Mouse (Mus musculus): Measurements from ENCODE around the gene Gm10447. TPM values are rescaled to one million over a fixed set of nuclear protein-coding genes. Genes with fewer than 3 reads are reported as not detected.
A peak's percentile ranks its signal among the peaks of the same experiment; 100 is the strongest.

The Gm10447 gene
- polyA plus RNA-seq, 1 experiment from 2014 or later, result 0.19 TPM

DNA sequence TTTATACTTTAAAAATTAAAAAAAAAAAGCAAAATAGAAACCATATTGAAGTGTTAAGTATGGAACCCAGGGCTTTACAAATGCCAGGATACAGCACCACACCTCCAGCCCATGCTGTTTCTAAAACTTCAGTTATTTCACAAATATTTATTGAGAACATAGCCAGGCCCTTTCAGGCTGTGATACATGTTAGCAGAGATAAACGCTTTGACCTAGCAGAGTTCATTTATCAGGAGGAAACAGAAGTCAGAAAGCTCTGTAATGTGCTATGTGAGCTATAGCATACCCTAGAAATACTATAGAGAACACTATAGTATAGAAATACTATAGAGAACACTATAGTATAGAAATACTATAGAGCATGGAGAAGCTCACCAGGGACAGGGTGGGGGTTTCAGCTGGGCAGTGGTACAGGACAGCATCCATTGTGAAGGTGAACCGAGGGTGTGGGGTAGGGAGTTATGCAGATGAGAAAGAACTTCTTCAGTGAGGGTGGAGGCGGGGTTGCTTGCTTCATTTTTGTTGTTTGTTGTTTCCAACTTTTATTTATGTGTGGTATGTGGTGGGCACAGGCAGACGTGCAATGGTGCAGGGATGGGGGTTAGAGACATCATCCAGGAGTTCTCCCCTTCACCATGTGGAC lies 24.3 kb upstream of the Gm10447 start:
- Histone ChIP-seq H3K4me3 (ENCODE audit: low read depth, low read length) (no peak overlapping the region), H3K9ac (ENCODE audit: low read depth, low read length) (no peak overlapping the region), H3K4me1 (replicated peaks; ENCODE audit: control insufficient read depth, insufficient read depth, low read length) (peaks cover 9% of the 10 kb centered on the region; the same call in 1 of the 2 replicates), H3K9me3 (ENCODE audit: control insufficient read depth, low read length) (no peaks in the 10 kb centered on the region), H3K36me3 (ENCODE audit: control insufficient read depth, insufficient read depth, low read length) (no peaks in the 10 kb centered on the region), H3K4me2 (replicated peaks; ENCODE audit: low read depth, low read length) (no peak overlapping the region), H3K27me3 (ENCODE audit: control insufficient read depth, insufficient read depth, low read length) (peaks cover 63% of the 10 kb centered on the region), H3K27ac (ENCODE audit: low read depth, low read length) (no peak overlapping the region)
- 74% methylated on average over 4 of the region's 4 CpGs for WGBS
- no peak for DNase-seq (ENCODE audit: low spot score)
- ATAC-seq (ENCODE audit: low FRiP score), result no peak

DNA sequence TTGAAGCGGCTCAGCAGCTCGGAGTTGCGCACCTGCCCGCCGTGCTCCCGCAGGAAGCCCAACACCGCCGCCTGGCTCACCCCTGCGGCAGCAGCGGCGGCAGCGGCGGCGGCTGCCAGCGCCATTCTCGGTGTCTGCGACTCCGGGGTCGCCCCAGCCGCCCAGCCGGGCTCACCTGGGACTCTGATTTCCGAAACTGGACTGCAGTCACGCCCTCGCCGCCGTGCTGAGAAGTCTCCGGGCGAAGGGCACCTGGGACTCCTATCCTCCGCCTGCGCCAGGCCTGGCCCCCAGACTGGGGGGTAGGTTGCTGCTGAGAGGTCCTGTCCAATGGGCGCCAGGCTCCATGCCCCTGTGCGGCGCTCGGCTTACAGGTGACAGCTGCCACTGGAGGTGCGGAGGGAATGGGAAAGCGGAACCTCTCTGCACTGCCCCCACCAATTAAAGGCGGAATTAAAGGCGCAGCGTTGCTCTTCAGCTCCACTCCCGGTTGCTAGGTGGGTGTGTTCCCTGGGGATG lies 22.9 kb upstream of the Gm10447 start, which contains the start of the genes Gm9945 and Sowaha:
Gene Gm9945 (plus strand): TSS at position 384 of the 519 bp plus-strand sequence.
Gene Sowaha (minus strand): TSS at position 492 of the 519 bp plus-strand sequence.
- Histone ChIP-seq H3K4me2 (replicated peaks; ENCODE audit: low read depth, low read length) (peak within 1 kb of the TSS; percentile 55), H3K36me3 (ENCODE audit: control insufficient read depth, insufficient read depth, low read length) (no peaks in the 10 kb centered on the region), H3K27me3 (ENCODE audit: control insufficient read depth, insufficient read depth, low read length) (peaks cover 60% of the 10 kb centered on the region), H3K4me3 (ENCODE audit: low read depth, low read length) (peak within 1 kb of the TSS; percentile 39), H3K4me1 (replicated peaks; ENCODE audit: control insufficient read depth, insufficient read depth, low read length) (peaks cover 11% of the 10 kb centered on the region), H3K9ac (ENCODE audit: low read depth, low read length) (0 out of 2 replicates have a peak within 1 kb of the TSS, but pooled peaks have one; percentile 19), H3K27ac (ENCODE audit: low read depth, low read length) (no peak within 1 kb of the TSS), H3K9me3 (ENCODE audit: control insufficient read depth, low read length) (no peaks in the 10 kb centered on the region)
- no peak for ATAC-seq (ENCODE audit: low FRiP score)
- 3% methylated on average over 40 of the region's 40 CpGs for WGBS
- DNase-seq (ENCODE audit: low spot score), result no peak

DNA sequence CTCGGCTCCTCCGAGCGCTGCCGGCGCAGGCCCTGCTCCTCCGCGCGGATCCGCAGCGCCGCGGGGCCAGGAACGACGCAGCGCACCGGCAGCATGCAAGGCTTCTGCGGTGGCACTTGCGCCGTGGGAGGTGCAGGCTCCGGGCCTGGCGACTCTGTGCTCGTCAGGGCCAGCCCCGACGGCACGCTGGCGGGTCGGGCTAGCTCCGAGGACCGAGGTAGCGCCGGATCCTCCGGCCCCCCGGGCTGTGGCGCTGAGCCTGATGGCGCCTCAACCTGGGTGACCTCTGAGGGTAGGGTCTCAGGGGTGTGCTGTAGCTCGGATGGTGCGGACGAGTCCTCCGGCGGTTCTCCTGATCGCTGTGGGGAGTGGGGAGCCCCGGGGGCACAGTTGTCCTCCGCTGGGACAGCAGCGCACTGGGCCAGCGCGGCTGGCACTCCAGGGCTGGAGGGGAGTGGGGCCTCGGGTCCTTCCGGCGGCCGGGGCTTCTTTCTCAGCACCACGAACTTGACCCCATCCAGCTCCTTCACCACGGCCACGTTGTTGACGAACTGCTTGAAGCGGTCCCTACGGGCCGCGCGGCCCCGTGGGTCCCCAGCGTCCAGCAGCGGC lies 22.4 kb upstream of the Gm10447 start:
- WGBS, result 4% methylated on average over 47 of the region's 62 CpGs

DNA sequence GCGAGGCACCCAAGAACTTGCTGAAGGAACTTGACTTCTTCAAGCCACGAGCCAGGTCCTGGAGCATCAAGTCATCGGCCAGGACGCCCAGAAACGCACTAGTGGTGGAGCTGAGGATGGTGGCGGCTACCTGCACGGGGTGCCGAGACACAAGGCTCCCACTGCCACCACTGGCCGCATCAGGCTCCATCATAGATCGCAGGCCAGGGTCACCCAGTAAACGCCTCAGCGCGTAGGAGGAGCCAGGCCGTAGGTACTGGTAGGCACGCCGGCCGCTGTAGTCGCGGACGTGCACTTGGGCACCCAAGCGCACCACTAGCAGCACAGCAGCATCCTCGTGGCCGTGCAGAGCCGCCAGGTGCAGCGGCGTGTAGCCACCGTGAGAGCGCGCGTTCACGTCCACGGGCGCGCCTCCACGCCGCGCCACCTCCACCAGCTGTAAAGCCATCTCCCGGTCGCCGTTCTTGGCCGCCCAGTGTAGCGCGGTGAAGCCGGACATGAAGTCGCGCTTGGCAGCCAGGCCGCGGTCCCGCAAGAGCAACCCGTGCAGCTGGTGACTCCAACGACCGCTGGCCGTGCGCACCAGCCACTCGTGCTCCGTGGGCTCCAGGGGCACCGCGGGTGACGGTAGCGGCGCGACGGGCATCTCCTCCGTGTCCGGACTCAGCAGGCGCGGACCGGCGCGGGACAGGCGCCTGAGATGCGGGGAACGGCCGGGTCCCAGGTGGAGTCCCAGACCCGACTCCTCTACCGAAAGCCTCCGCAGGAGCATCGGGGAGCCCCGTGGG lies 21.7 kb upstream of the Gm10447 start:
- WGBS, result 5% methylated on average over 79 of the region's 79 CpGs
- ATAC-seq (ENCODE audit: low FRiP score), result no peak

More for the DNA sequence above, 22.4 kb upstream of the Gm10447 start:
- Histone ChIP-seq H3K9ac (ENCODE audit: low read depth, low read length) (0 out of 2 replicates have a peak overlapping the region, but pooled peaks have one; percentile 19), H3K4me1 (replicated peaks; ENCODE audit: control insufficient read depth, insufficient read depth, low read length) (peaks cover 11% of the 10 kb centered on the region), H3K36me3 (ENCODE audit: control insufficient read depth, insufficient read depth, low read length) (no peaks in the 10 kb centered on the region), H3K9me3 (ENCODE audit: control insufficient read depth, low read length) (no peaks in the 10 kb centered on the region), H3K4me3 (ENCODE audit: low read depth, low read length) (peak overlapping the region; percentile 39), H3K27ac (ENCODE audit: low read depth, low read length) (no peak overlapping the region), H3K27me3 (ENCODE audit: control insufficient read depth, insufficient read depth, low read length) (peaks cover 60% of the 10 kb centered on the region), H3K4me2 (replicated peaks; ENCODE audit: low read depth, low read length) (peak overlapping the region; percentile 55)
- DNase-seq (ENCODE audit: low spot score), result peak; percentile 62
- ATAC-seq (ENCODE audit: low FRiP score), result peak; percentile 35; the same call in 1 of the 2 replicates

DNA sequence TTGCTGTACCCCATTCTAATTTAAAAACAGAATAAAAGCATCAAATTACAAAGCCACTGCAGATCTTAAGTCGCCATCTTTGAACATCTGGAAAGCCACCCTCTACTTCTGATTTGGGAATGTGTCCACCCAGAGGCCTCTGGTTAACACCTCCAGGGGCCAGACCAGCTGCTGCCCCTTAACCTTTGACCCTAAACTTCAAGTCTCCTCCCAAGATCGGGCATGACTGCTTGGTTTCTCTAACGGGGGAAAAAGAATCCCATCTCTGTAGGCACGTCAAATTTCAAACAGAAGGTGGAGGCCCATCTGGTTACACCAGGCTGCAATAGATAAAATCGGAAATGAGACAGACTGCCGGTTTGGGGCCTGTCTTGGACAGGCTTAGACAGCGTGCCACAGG lies 20.9 kb upstream of the Gm10447 start:
- peaks cover 57% of the 10 kb centered on the region for H3K27me3 ChIP-seq (ENCODE audit: control insufficient read depth, insufficient read depth, low read length)
- ATAC-seq (ENCODE audit: low FRiP score), result no peak
- no peak overlapping the region for H3K27ac ChIP-seq (ENCODE audit: low read depth, low read length)
- peaks cover 11% of the 10 kb centered on the region for H3K4me1 ChIP-seq (replicated peaks; ENCODE audit: control insufficient read depth, insufficient read depth, low read length)
- no peak overlapping the region for H3K9ac ChIP-seq (ENCODE audit: low read depth, low read length)
- DNase-seq (ENCODE audit: low spot score), result peak; percentile 16
- no peak overlapping the region for H3K4me2 ChIP-seq (replicated peaks; ENCODE audit: low read depth, low read length)
- WGBS, result 32% methylated on average over 7 of the region's 7 CpGs
- no peak overlapping the region for H3K4me3 ChIP-seq (ENCODE audit: low read depth, low read length)
- no peaks in the 10 kb centered on the region for H3K9me3 ChIP-seq (ENCODE audit: control insufficient read depth, low read length)
- H3K36me3 ChIP-seq (ENCODE audit: control insufficient read depth, insufficient read depth, low read length), result no peaks in the 10 kb centered on the region

More for the DNA sequence above, 21.7 kb upstream of the Gm10447 start:
- Histone ChIP-seq H3K4me2 (replicated peaks; ENCODE audit: low read depth, low read length) (peak overlapping the region; percentile 55), H3K9ac (ENCODE audit: low read depth, low read length) (no peak overlapping the region), H3K36me3 (ENCODE audit: control insufficient read depth, insufficient read depth, low read length) (no peaks in the 10 kb centered on the region), H3K9me3 (ENCODE audit: control insufficient read depth, low read length) (no peaks in the 10 kb centered on the region), H3K4me3 (ENCODE audit: low read depth, low read length) (peak overlapping the region; percentile 39), H3K27me3 (ENCODE audit: control insufficient read depth, insufficient read depth, low read length) (peaks cover 61% of the 10 kb centered on the region), H3K27ac (ENCODE audit: low read depth, low read length) (no peak overlapping the region), H3K4me1 (replicated peaks; ENCODE audit: control insufficient read depth, insufficient read depth, low read length) (peaks cover 11% of the 10 kb centered on the region)
- peak; percentile 55 for DNase-seq (ENCODE audit: low spot score)

DNA sequence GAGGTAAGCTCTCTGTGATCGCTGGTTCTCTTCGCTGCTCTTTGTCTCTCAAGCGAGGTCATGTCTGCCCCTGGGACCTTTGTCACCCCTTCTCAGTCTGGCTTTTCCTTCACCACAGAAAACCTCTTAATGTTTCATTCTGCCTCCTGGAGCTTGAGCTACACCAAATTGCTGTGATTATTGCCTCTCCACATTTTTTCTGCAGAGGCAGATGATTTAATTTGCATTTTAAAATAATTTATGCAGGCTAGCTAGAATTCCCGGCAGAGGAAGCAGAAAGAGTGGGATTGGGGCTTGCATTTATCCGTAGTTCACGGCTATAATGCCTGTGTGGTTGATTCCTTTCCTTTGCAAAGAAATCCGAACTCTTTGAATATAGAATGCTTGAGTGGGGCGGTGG lies 18.7 kb upstream of the Gm10447 start:
- ATAC-seq (ENCODE audit: low FRiP score) (no peak), DNase-seq (ENCODE audit: low spot score) (peak; percentile 44)
- WGBS, result 23% methylated on average over 8 of the region's 8 CpGs
- 0 out of 2 replicates have a peak overlapping the region, but pooled peaks have one; percentile 19 for H3K4me2 ChIP-seq (replicated peaks; ENCODE audit: low read depth, low read length)
- H3K4me1 ChIP-seq (replicated peaks; ENCODE audit: control insufficient read depth, insufficient read depth, low read length), result peaks cover 11% of the 10 kb centered on the region
- no peak overlapping the region for H3K9ac ChIP-seq (ENCODE audit: low read depth, low read length)
- no peak overlapping the region for H3K4me3 ChIP-seq (ENCODE audit: low read depth, low read length)
- H3K36me3 ChIP-seq (ENCODE audit: control insufficient read depth, insufficient read depth, low read length), result no peaks in the 10 kb centered on the region
- peaks cover 51% of the 10 kb centered on the region for H3K27me3 ChIP-seq (ENCODE audit: control insufficient read depth, insufficient read depth, low read length)
- H3K27ac ChIP-seq (ENCODE audit: low read depth, low read length), result peak overlapping the region; percentile 36; the same call in 1 of the 2 replicates
- H3K9me3 ChIP-seq (ENCODE audit: control insufficient read depth, low read length), result no peaks in the 10 kb centered on the region

DNA sequence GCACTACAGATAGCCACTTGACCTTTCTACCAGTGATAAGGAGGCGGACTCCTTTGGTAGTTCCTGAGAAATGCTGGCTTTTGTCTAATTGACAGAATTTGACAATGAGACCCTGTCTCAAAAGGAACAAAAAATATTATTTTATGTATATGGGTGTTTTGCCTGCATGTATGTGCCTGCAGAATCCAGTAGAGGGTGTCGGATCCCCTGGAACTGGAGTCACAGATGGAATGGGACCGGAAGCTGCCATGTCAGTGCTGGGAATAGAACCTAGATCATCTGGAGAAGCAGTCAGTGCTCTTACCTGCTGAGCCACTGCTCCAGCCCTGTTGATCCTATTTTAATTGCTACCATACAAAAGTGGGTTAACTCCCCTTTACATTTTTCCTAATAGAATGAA lies 15.8 kb upstream of the Gm10447 start:
- no peak for DNase-seq (ENCODE audit: low spot score)
- Histone ChIP-seq H3K4me2 (replicated peaks; ENCODE audit: low read depth, low read length) (no peak overlapping the region), H3K4me3 (ENCODE audit: low read depth, low read length) (no peak overlapping the region), H3K9me3 (ENCODE audit: control insufficient read depth, low read length) (no peaks in the 10 kb centered on the region), H3K27me3 (ENCODE audit: control insufficient read depth, insufficient read depth, low read length) (peaks cover 26% of the 10 kb centered on the region), H3K36me3 (ENCODE audit: control insufficient read depth, insufficient read depth, low read length) (no peaks in the 10 kb centered on the region), H3K9ac (ENCODE audit: low read depth, low read length) (no peak overlapping the region), H3K27ac (ENCODE audit: low read depth, low read length) (no peak overlapping the region), H3K4me1 (replicated peaks; ENCODE audit: control insufficient read depth, insufficient read depth, low read length) (peaks cover 8% of the 10 kb centered on the region; the same call in 1 of the 2 replicates)
- no peak for ATAC-seq (ENCODE audit: low FRiP score)
- WGBS, result 80% methylated on average over 3 of the region's 3 CpGs

DNA sequence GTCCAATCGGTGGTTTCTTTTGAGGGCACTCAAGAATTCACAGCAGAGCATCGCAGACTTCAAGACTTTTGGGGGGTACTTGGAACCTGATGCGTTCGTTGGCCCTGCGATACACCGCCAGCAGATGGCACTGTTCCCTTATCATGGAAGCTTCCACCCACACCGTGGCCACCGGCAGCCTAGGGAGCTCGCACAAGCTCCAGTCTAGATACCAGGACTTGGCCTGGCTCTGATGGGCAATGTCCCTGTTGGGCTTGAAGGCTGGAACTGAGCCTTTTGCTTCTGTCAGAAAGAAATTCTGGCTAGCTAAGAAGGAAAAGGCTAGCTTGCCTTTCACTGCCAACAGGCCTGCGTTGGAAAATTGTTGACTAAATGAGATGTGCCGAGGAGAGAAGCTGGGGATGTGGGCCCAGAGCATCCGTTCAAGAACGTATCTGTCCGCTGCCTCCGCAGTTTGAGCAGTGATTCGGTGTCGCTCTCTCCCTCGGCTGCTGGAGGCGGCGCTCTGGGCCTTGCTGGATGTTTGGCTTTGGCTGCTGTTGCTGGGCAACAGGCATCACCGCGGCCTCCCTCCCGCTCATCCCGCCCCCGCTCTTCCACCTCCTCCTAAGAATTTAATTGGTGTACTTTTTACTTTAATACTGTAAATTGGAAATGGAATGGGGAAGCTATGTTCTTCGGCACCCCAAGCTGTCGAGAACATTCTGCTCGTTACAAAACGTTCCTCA lies 13.2 kb upstream of the Gm10447 start, which contains the start of gene Gm9837:
Gene Gm9837 (minus strand): TSS at position 512 of the 728 bp plus-strand sequence.
- Histone ChIP-seq H3K27ac (ENCODE audit: low read depth, low read length) (no peak within 1 kb of the TSS), H3K4me1 (replicated peaks; ENCODE audit: control insufficient read depth, insufficient read depth, low read length) (peaks cover 6% of the 10 kb centered on the region; the same call in 1 of the 2 replicates), H3K9ac (ENCODE audit: low read depth, low read length) (no peak within 1 kb of the TSS), H3K27me3 (ENCODE audit: control insufficient read depth, insufficient read depth, low read length) (peaks cover 39% of the 10 kb centered on the region), H3K4me2 (replicated peaks; ENCODE audit: low read depth, low read length) (peak within 1 kb of the TSS; percentile 25), H3K9me3 (ENCODE audit: control insufficient read depth, low read length) (no peaks in the 10 kb centered on the region), H3K36me3 (ENCODE audit: control insufficient read depth, insufficient read depth, low read length) (no peaks in the 10 kb centered on the region), H3K4me3 (ENCODE audit: low read depth, low read length) (no peak within 1 kb of the TSS)
- WGBS, result 3% methylated on average over 29 of the region's 29 CpGs
- ATAC-seq (ENCODE audit: low FRiP score) (peak; percentile 81), DNase-seq (ENCODE audit: low spot score) (peak; percentile 97)

All from hindbrain, embryonic 11.5 days (tissue).